Mouse (Mus musculus) activated CD4-positive, CD25-positive, alpha-beta regulatory T cell, adult 9 weeks (primary cell): ENCODE data around the gene Iltifb. TPM values are rescaled to one million over a fixed set of nuclear protein-coding genes. Genes with fewer than 3 reads are reported as not detected.

ENCODE experiments used
- polyA plus RNA-seq: library from polyadenylated mRNA; unstranded; fragments of 100-300 nt; shearing (Covaris generic); gene quantifications from one replicate; pipeline ENCODE4 v1.2.1, GENCODE M21; 2017

Gene Iltifb
- polyA plus RNA-seq, result not detected

GRCm38 (mm10) chr10:118294938-118295337 lies at the start of gene Iltifb:
Gene Iltifb, minus strand, starts transcription at chr10:118295038.

GRCm38 (mm10) chr10:118343155-118343554 lies 48.3 kb upstream of the Iltifb start, which contains the start of gene Gm9046:
Gene Gm9046, minus strand, starts transcription at chr10:118343255.

GRCm38 (mm10) chr10:118337731-118338130 lies 42.9 kb upstream of the Iltifb start, which contains the start of gene Gm9045:
Gene Gm9045, minus strand, starts transcription at chr10:118337831.

DNA sequence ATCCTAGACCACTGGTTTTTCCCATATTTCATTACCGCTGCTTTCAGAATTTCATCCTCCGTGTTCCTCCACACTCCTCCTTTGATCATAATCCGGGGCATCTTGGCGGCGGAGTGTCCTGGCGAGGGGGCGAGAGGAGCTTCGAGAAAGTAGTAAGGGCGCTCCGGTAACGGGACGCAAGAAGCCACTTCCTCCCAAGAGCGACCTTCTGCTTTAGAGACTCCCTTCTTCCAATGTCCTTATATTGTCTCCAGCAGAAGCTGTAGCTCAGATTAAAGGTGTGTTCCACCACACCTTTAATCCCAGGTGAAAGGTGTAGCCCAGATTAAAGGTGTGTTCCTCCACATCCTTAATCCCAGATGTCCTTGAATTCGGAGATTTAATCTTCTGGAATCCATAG lies 37.5 kb upstream of the Iltifb start, which contains the start of gene Gm9044:
Gm9044 (minus strand) TSS at position 101 of the 400 bp plus-strand sequence.

GRCm38 (mm10) chr10:118326869-118327268 lies 32.0 kb upstream of the Iltifb start, which contains the start of gene Gm9040:
Gene Gm9040, minus strand, starts transcription at chr10:118326969.

DNA sequence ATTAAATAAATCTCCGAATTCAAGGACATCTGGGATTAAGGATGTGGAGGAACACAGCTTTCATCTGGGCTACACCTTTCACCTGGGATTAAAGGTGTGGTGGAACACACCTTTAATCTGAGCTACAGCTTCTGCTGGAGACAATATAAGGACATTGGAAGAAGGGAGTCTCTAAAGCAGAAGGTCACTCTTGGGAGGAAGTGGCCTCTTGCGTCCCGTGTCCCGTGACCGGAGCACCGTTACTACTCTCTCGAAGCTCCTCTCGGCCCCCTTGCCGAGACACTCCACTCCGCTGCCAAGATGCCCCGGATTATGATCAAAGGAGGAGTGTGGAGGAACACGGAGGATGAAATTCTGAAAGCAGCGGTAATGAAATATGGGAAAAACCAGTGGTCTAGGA lies 36.5 kb downstream of the Iltifb start, which contains the start of gene Gm32802:
Gm32802 (plus strand) TSS at position 301 of the 400 bp plus-strand sequence.

DNA sequence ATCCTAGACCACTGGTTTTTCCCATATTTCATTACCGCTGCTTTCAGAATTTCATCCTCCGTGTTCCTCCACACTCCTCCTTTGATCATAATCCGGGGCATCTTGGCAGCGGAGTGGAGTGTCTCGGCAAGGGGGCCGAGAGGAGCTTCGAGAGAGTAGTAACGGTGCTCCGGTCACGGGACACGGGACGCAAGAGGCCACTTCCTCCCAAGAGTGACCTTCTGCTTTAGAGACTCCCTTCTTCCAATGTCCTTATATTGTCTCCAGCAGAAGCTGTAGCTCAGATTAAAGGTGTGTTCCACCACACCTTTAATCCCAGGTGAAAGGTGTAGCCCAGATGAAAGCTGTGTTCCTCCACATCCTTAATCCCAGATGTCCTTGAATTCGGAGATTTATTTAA lies 54.2 kb downstream of the Iltifb start, which contains the start of gene Gm32717:
Gm32717 (minus strand) TSS at position 101 of the 400 bp plus-strand sequence.

Other genes with a start within 250 kb of the Iltifb start
- gene Mdm1, start 153.2 kb downstream of the Iltifb start, polyA plus RNA-seq, result 13.6 TPM
- not detected for gene Il22, start 90.1 kb downstream of the Iltifb start, polyA plus RNA-seq
- not detected for gene Gm32717, start 54.3 kb downstream of the Iltifb start, polyA plus RNA-seq
- gene Gm32802, start 36.4 kb downstream of the Iltifb start, polyA plus RNA-seq, result not detected
- not detected for gene Gm9040, start 31.9 kb upstream of the Iltifb start, polyA plus RNA-seq
- gene Gm9044, start 37.4 kb upstream of the Iltifb start, polyA plus RNA-seq, result not detected
- gene Gm9045, start 42.8 kb upstream of the Iltifb start, polyA plus RNA-seq, result not detected
- gene Gm9046, start 48.2 kb upstream of the Iltifb start, polyA plus RNA-seq, result not detected
- gene Gm9048, start 53.6 kb upstream of the Iltifb start, polyA plus RNA-seq, result not detected
- gene Gm9049, start 59.1 kb upstream of the Iltifb start, polyA plus RNA-seq, result not detected
- 10.5 TPM for gene Ifng, start 146.0 kb upstream of the Iltifb start, polyA plus RNA-seq